13 mouse cellular contexts compared by ENCODE assay signal in the genomic region with DNA sequence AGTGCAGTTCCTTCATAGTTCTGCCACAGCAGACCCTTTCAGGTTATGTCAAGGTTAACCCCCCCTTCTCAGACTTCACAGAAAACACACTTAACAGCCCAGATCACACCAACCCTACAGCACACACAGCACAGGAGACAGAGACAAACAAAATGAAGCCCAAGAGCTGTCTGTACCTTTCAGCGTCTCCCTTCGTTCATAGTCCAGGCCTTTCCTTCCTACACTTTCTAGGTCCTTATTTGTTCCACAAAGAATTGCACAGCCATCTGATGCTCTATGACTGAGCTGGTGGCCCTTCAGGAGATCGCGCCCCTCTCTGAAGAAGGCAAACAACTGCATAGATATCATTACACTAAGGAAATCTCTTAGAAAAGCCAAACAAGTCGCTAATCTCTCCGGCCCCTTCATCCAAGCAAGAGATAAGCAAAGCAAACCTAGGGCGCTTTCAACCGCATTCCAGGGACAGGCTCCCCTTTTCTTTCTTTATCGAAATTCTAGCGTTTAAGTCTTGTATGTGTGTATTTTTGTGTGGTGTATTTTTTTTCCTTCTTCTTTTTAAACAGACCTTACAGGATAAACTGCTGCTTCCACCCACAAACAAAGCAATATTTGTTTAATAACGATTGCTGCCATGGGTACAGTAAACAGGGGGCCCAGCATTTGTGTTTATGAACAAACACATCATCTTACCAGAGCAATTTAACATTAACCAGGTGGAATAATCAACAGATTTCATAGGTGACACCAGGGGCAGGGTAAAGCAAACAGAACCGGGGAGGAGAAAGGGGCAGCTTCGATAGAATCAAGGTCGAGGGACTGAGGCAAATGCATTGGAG.
DNase-seq lines count a peak whose midpoint lies in the region; ATAC-seq lines count a peak whose summit lies in the region.
"Had no signal": no experiment of that assay in that cellular context is flagged by ENCODE, and none has a peak within 500 bp of the region (broad histone marks: within the 10 kb centered on the region; RNA-seq: fewer than 3 reads in every experiment).

No protein-coding gene starts in this region.

- peak overlapping the region; percentile 34; the same call in 1 of the 2 replicates for H3K27ac ChIP-seq in kidney, embryonic 16.5 days (ENCODE audit: low read length)
- H3K27ac ChIP-seq in kidney, embryonic 14.5 days (ENCODE audit: low read depth, low read length): no peak overlapping the region
- H3K27ac ChIP-seq in embryonic facial prominence, embryonic 10.5 days (replicated peaks): 0 out of 2 replicates have a peak overlapping the region, but pooled peaks have one; percentile 10
- H3K27ac ChIP-seq in intestine, embryonic 15.5 days: peak overlapping the region; percentile 80
- H3K27ac ChIP-seq: forebrain, embryonic 12.5 days; hindbrain, embryonic 10.5 days had no signal

- DNase-seq in embryonic facial prominence, embryonic 10.5 days (ENCODE audit: low spot score): no peak
- DNase-seq in urinary bladder, postnatal 14 days (ENCODE audit: low spot score): no peak
- DNase-seq in T-cell, adult 2 months (ENCODE audit: low spot score): no peak
- DNase-seq: adrenal gland, postnatal 14 days; cerebellum, postnatal 36 days; kidney, adult 9 months; right cerebral cortex, postnatal 14 days had no signal

- H3K4me2 ChIP-seq in kidney, embryonic 16.5 days (replicated peaks; ENCODE audit: low read depth, low read length): no peak overlapping the region
- H3K4me2 ChIP-seq in kidney, embryonic 14.5 days (replicated peaks; ENCODE audit: low read depth, low read length): no peak overlapping the region
- peak overlapping the region; percentile 45 for H3K4me2 ChIP-seq in intestine, embryonic 15.5 days (replicated peaks)
- H3K4me2 ChIP-seq: forebrain, embryonic 12.5 days had no signal

- WGBS in kidney, embryonic 16.5 days: 69% methylated on average over 14 of the region's 14 CpGs
- 66% methylated on average over 14 of the region's 14 CpGs for WGBS in kidney, embryonic 14.5 days
- WGBS in embryonic facial prominence, embryonic 10.5 days: 66% methylated on average over 14 of the region's 14 CpGs
- 27% methylated on average over 14 of the region's 14 CpGs for WGBS in intestine, embryonic 15.5 days

- no peak overlapping the region for H3K9ac ChIP-seq in kidney, embryonic 16.5 days (replicated peaks; ENCODE audit: low read length)
- no peak overlapping the region for H3K9ac ChIP-seq in kidney, embryonic 14.5 days (ENCODE audit: low read depth, low read length)
- peak overlapping the region; percentile 14; the same call in 1 of the 2 replicates for H3K9ac ChIP-seq in intestine, embryonic 15.5 days
- H3K9ac ChIP-seq: forebrain, embryonic 12.5 days had no signal

- no peaks in the 10 kb centered on the region for H3K36me3 ChIP-seq in kidney, embryonic 16.5 days (ENCODE audit: insufficient read depth, low read length)
- no peaks in the 10 kb centered on the region for H3K36me3 ChIP-seq in kidney, embryonic 14.5 days (ENCODE audit: control insufficient read depth, insufficient read depth, low read length)
- H3K36me3 ChIP-seq in embryonic facial prominence, embryonic 10.5 days (replicated peaks): no peaks in the 10 kb centered on the region
- no peaks in the 10 kb centered on the region for H3K36me3 ChIP-seq in intestine, embryonic 15.5 days
- H3K36me3 ChIP-seq: forebrain, embryonic 12.5 days; hindbrain, embryonic 10.5 days had no signal

- peaks cover 21% of the 10 kb centered on the region for H3K4me1 ChIP-seq in kidney, embryonic 16.5 days (ENCODE audit: insufficient read depth, low read length)
- H3K4me1 ChIP-seq in kidney, embryonic 14.5 days (ENCODE audit: control insufficient read depth, insufficient read depth, low read length): no peaks in the 10 kb centered on the region
- H3K4me1 ChIP-seq in embryonic facial prominence, embryonic 10.5 days: peaks cover 26% of the 10 kb centered on the region
- peaks cover 19% of the 10 kb centered on the region for H3K4me1 ChIP-seq in intestine, embryonic 15.5 days (replicated peaks)

- no peaks in the 10 kb centered on the region for H3K9me3 ChIP-seq in kidney, embryonic 16.5 days (ENCODE audit: low read length)
- H3K9me3 ChIP-seq in kidney, embryonic 14.5 days (ENCODE audit: control insufficient read depth, low read length): no peaks in the 10 kb centered on the region
- H3K9me3 ChIP-seq in embryonic facial prominence, embryonic 10.5 days: no peaks in the 10 kb centered on the region
- H3K9me3 ChIP-seq in intestine, embryonic 15.5 days: no peaks in the 10 kb centered on the region
- H3K9me3 ChIP-seq: forebrain, embryonic 12.5 days; hindbrain, embryonic 10.5 days had no signal

- H3K27me3 ChIP-seq in kidney, embryonic 16.5 days (ENCODE audit: insufficient read depth, low read length): no peaks in the 10 kb centered on the region
- H3K27me3 ChIP-seq in kidney, embryonic 14.5 days (ENCODE audit: control insufficient read depth, insufficient read depth, low read length): no peaks in the 10 kb centered on the region
- no peaks in the 10 kb centered on the region for H3K27me3 ChIP-seq in embryonic facial prominence, embryonic 10.5 days (replicated peaks; ENCODE audit: low read depth, poor library complexity, severe bottlenecking)
- no peaks in the 10 kb centered on the region for H3K27me3 ChIP-seq in intestine, embryonic 15.5 days (replicated peaks)
- H3K27me3 ChIP-seq: forebrain, embryonic 12.5 days had no signal

- H3K4me3 ChIP-seq in kidney, embryonic 16.5 days (ENCODE audit: low read length): no peak overlapping the region
- H3K4me3 ChIP-seq in kidney, embryonic 14.5 days (ENCODE audit: low read length): no peak overlapping the region
- H3K4me3 ChIP-seq in embryonic facial prominence, embryonic 10.5 days: no peak overlapping the region
- 0 out of 2 replicates have a peak overlapping the region, but pooled peaks have one; percentile 3 for H3K4me3 ChIP-seq in intestine, embryonic 15.5 days (replicated peaks)
- H3K4me3 ChIP-seq: forebrain, embryonic 12.5 days; hindbrain, embryonic 10.5 days had no signal

- ATAC-seq in kidney, embryonic 16.5 days (ENCODE audit: low FRiP score, low TSS enrichment): no peak
- no peak for ATAC-seq in kidney, embryonic 14.5 days (ENCODE audit: low FRiP score, low TSS enrichment)
- peak; percentile 57 for ATAC-seq in intestine, embryonic 15.5 days
- ATAC-seq in megakaryocyte progenitor cell, adult 5-6 weeks (replicated peaks; ENCODE audit: poor library complexity): peak; percentile 45

Comparison
In these comparisons a context has a peak if more than half of its experiments do, and no peak if none do; other contexts are left out.
1. ATAC-seq: peak in intestine, embryonic 15.5 days (single experiment) and megakaryocyte progenitor cell, adult 5-6 weeks (single experiment); none in kidney, embryonic 16.5 days (single experiment) and kidney, embryonic 14.5 days (single experiment).